Mouse (Mus musculus) neural tube, embryonic 14.5 days (tissue): ENCODE measurements around the gene Ano4. TPM values are rescaled to one million over a fixed set of nuclear protein-coding genes. Genes with fewer than 3 reads are reported as not detected.
"Not testable (repeated sequence)": the region's sequence is repeated elsewhere in the genome, so short reads cannot be mapped to it uniquely, and the experiment has no call there.

Experiments
- ATAC-seq: fragments of 200-750 bp; cut with Nextera tagmentation; 2 replicates; pipeline ENCODE4 v1.8.0; 2017; ENCODE audit warnings: low read depth, mild to moderate bottlenecking, moderate TSS enrichment, moderate library complexity
- H3K27ac ChIP-seq: fragments of 300-500 bp; sonication (generic); 2 replicates; pipeline ENCODE4 v1.5.1; 2014; ENCODE audit warnings: low read depth, mild to moderate bottlenecking, control low read depth, low read length, moderate library complexity, mixed read lengths
- H3K27me3 ChIP-seq: fragments of 300-500 bp; sonication (generic); 2 replicates; pipeline ENCODE4 v1.6.1; 2014; ENCODE audit warnings: low read length; ENCODE audit not compliant: control insufficient read depth, insufficient read depth
- H3K36me3 ChIP-seq: fragments of 300-500 bp; sonication (generic); 2 replicates; pipeline ENCODE4 v1.6.1; 2014; ENCODE audit warnings: low read length, mixed read lengths; ENCODE audit not compliant: control insufficient read depth, insufficient read depth
- H3K4me1 ChIP-seq: fragments of 300-500 bp; sonication (generic); 2 replicates; pipeline ENCODE4 v1.6.1; 2014; ENCODE audit warnings: low read length; ENCODE audit not compliant: control insufficient read depth, insufficient read depth
- H3K4me2 ChIP-seq: fragments of 300-500 bp; sonication (generic); 2 replicates; pipeline ENCODE4 v1.6.1; 2014; ENCODE audit warnings: mild to moderate bottlenecking, low read depth, low read length, control low read depth
- H3K4me3 ChIP-seq: fragments of 300-500 bp; sonication (generic); 2 replicates; pipeline ENCODE4 v1.5.1; 2014; ENCODE audit warnings: low read depth, low read length, control low read depth, mixed read lengths
- H3K9ac ChIP-seq: fragments of 300-500 bp; sonication (generic); replicated peaks from 2 replicates; pipeline ENCODE4 v1.6.1; 2014; ENCODE audit warnings: low read depth, mild to moderate bottlenecking, control low read depth, low read length, mixed read lengths
- H3K9me3 ChIP-seq: fragments of 300-500 bp; sonication (generic); 2 replicates; pipeline ENCODE4 v1.6.1; 2016; ENCODE audit warnings: low read length; ENCODE audit not compliant: control insufficient read depth
- WGBS: fragments of 180-500 bp; shearing (Covaris S2); extraction: QIAGEN DNeasy Blood & Tissue Kit; methylation state at CpG from one replicate; pipeline ENCODE4 v1.1.7; 2014; 5-methylcytosine and 5-hydroxymethylcytosine counted together
- polyA plus RNA-seq: library from polyadenylated mRNA; unstranded; fragments of >200 nt; fragmentation: Nextera tagmentation; extraction: Ambion mirVana; gene quantifications from 2 replicates; pipeline ENCODE4 v1.2.1, GENCODE M21; 2014

The Ano4 gene
- polyA plus RNA-seq, 1 experiment from 2014 or later = 15.4 TPM

- no peaks in the 10 kb centered on the region for H3K4me1 ChIP-seq
- no peak overlapping the region for H3K9ac ChIP-seq
- H3K4me2 ChIP-seq = no peak overlapping the region
- ATAC-seq = no peak
- H3K4me3 ChIP-seq = no peak overlapping the region
- 87% methylated on average over 5 of the region's 5 CpGs for WGBS
- H3K9me3 ChIP-seq = no peaks in the 10 kb centered on the region
- no peak overlapping the region for H3K27ac ChIP-seq
- no peaks in the 10 kb centered on the region for H3K27me3 ChIP-seq
- no peaks in the 10 kb centered on the region for H3K36me3 ChIP-seq
These were observed 267.1 kb downstream of the Ano4 start for GRCm38 (mm10) chr10:89077447-89077846.

- no peak for ATAC-seq
- H3K27me3 ChIP-seq = no peaks in the 10 kb centered on the region
These were observed 288.7 kb downstream of the Ano4 start for GRCm38 (mm10) chr10:89055891-89056290.

GRCm38 (mm10) chr10:89044921-89045320 lies 299.6 kb downstream of the Ano4 start:
- H3K9ac ChIP-seq, H3K27me3 ChIP-seq, H3K4me1 ChIP-seq, H3K36me3 ChIP-seq, ATAC-seq, H3K9me3 ChIP-seq, H3K4me2 ChIP-seq, H3K27ac ChIP-seq, H3K4me3 ChIP-seq: not testable (repeated sequence)
- 95% methylated on average over 12 of the region's 12 CpGs for WGBS

More at GRCm38 (mm10) chr10:89055891-89056290, 288.7 kb downstream of the Ano4 start:
- no peak overlapping the region for H3K4me3 ChIP-seq
- no peaks in the 10 kb centered on the region for H3K9me3 ChIP-seq
- H3K36me3 ChIP-seq = no peaks in the 10 kb centered on the region
- WGBS = 63% methylated on average over 3 of the region's 3 CpGs
- no peaks in the 10 kb centered on the region for H3K4me1 ChIP-seq
- H3K27ac ChIP-seq = no peak overlapping the region
- no peak overlapping the region for H3K9ac ChIP-seq
- H3K4me2 ChIP-seq = no peak overlapping the region

GRCm38 (mm10) chr10:89044166-89044565 lies 300.4 kb downstream of the Ano4 start:
- ATAC-seq = no peak
- WGBS = 91% methylated on average over 1 of the region's 1 CpGs
- no peaks in the 10 kb centered on the region for H3K27me3 ChIP-seq
- H3K9ac ChIP-seq = no peak overlapping the region
- H3K4me1 ChIP-seq = no peaks in the 10 kb centered on the region
- no peaks in the 10 kb centered on the region for H3K36me3 ChIP-seq
- no peak overlapping the region for H3K4me2 ChIP-seq
- no peak overlapping the region for H3K27ac ChIP-seq
- no peaks in the 10 kb centered on the region for H3K9me3 ChIP-seq
- no peak overlapping the region for H3K4me3 ChIP-seq

GRCm38 (mm10) chr10:89018926-89019325 lies 325.6 kb downstream of the Ano4 start:
- ATAC-seq = no peak
- H3K4me2 ChIP-seq = no peak overlapping the region
- no peaks in the 10 kb centered on the region for H3K36me3 ChIP-seq
- no peak overlapping the region for H3K9ac ChIP-seq
- no peak overlapping the region for H3K27ac ChIP-seq
- 42% methylated on average over 5 of the region's 5 CpGs for WGBS
- no peaks in the 10 kb centered on the region for H3K4me1 ChIP-seq
- no peak overlapping the region for H3K4me3 ChIP-seq
- no peaks in the 10 kb centered on the region for H3K9me3 ChIP-seq
- H3K27me3 ChIP-seq = no peaks in the 10 kb centered on the region

GRCm38 (mm10) chr10:89008303-89008702 lies 336.3 kb downstream of the Ano4 start:
- Histone ChIP-seq H3K36me3 (no peaks in the 10 kb centered on the region), H3K27me3 (no peaks in the 10 kb centered on the region), H3K9me3 (no peaks in the 10 kb centered on the region), H3K4me2 (no peak overlapping the region), H3K27ac (no peak overlapping the region), H3K4me1 (no peaks in the 10 kb centered on the region), H3K4me3 (no peak overlapping the region), H3K9ac (no peak overlapping the region)
- ATAC-seq = no peak
- 74% methylated on average over 1 of the region's 1 CpGs for WGBS

- 98% methylated on average over 3 of the region's 3 CpGs for WGBS
These were observed 340.0 kb downstream of the Ano4 start for GRCm38 (mm10) chr10:89004518-89004917.

GRCm38 (mm10) chr10:88986925-88987324 lies 357.6 kb downstream of the Ano4 start:
- H3K9me3 ChIP-seq = no peaks in the 10 kb centered on the region
- H3K4me1 ChIP-seq = no peaks in the 10 kb centered on the region
- 43% methylated on average over 6 of the region's 6 CpGs for WGBS
- H3K27ac ChIP-seq = no peak overlapping the region
- H3K4me3 ChIP-seq = no peak overlapping the region
- peak; percentile 60; the same call in 1 of the 2 replicates for ATAC-seq
- no peaks in the 10 kb centered on the region for H3K27me3 ChIP-seq
- H3K36me3 ChIP-seq = no peaks in the 10 kb centered on the region
- H3K4me2 ChIP-seq = no peak overlapping the region
- H3K9ac ChIP-seq = no peak overlapping the region

More at GRCm38 (mm10) chr10:89004518-89004917, 340.0 kb downstream of the Ano4 start:
- no peaks in the 10 kb centered on the region for H3K9me3 ChIP-seq
- no peaks in the 10 kb centered on the region for H3K36me3 ChIP-seq
- H3K27me3 ChIP-seq = no peaks in the 10 kb centered on the region
- ATAC-seq = no peak
- H3K4me3 ChIP-seq = no peak overlapping the region
- H3K9ac ChIP-seq = no peak overlapping the region
- H3K27ac ChIP-seq = no peak overlapping the region
- no peak overlapping the region for H3K4me2 ChIP-seq
- no peaks in the 10 kb centered on the region for H3K4me1 ChIP-seq

GRCm38 (mm10) chr10:88983444-88983843 lies 361.1 kb downstream of the Ano4 start:
- Histone ChIP-seq H3K27ac (no peak overlapping the region), H3K36me3 (no peaks in the 10 kb centered on the region), H3K4me1 (no peaks in the 10 kb centered on the region), H3K4me2 (no peak overlapping the region), H3K9ac (no peak overlapping the region), H3K27me3 (no peaks in the 10 kb centered on the region), H3K9me3 (no peaks in the 10 kb centered on the region), H3K4me3 (no peak overlapping the region)
- 31% methylated on average over 8 of the region's 8 CpGs for WGBS
- ATAC-seq = no peak

- 83% methylated on average over 4 of the region's 4 CpGs for WGBS
- ATAC-seq = no peak
These were observed 365.1 kb downstream of the Ano4 start for GRCm38 (mm10) chr10:88979451-88979850.

More at GRCm38 (mm10) chr10:88979451-88979850, 365.1 kb downstream of the Ano4 start:
- Histone ChIP-seq H3K4me3 (no peak overlapping the region), H3K9me3 (no peaks in the 10 kb centered on the region), H3K9ac (no peak overlapping the region), H3K27ac (no peak overlapping the region), H3K36me3 (no peaks in the 10 kb centered on the region), H3K4me2 (no peak overlapping the region), H3K27me3 (no peaks in the 10 kb centered on the region), H3K4me1 (no peaks in the 10 kb centered on the region)
